Mouse (Mus musculus): Measurements from ENCODE around the gene Jph4. TPM values are rescaled to one million over a fixed set of nuclear protein-coding genes. Genes with fewer than 3 reads are reported as not detected.
A peak's percentile ranks its signal among the peaks of the same experiment; 100 is the strongest.

The Jph4 gene
- polyA plus RNA-seq, 1 experiment from 2014 or later, result 19.9 TPM

DNA sequence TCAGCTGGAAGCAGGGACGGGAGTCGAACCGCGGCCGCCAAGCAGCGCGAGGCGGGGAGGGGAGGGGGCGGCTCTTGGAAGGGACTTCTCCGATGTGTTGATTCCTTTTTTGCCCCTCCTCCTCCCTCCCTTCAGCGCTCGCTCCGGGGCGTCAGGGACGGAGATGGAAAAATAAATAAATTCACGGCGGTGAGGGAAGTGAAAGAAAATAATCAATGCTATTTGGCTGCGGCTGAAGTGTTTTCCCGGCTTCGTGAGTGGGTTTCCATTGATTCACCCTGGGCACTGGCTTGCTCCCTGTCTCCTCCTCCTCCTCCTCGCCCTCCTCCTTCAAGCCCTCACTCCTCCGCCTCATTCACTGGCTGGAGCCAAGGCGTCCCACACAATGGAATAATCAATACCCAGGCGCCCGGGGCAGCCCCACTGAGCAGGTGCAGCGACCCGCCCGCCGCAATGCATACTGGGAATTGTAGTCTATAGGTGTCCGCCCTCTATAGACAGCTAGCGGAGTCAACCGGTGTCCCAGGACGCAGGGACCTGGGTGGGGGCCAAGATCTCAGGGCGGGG lies 24.6 kb downstream of the Jph4 start, which contains the start of gene Zfhx2:
Gene Zfhx2, minus strand, starts transcription at position 314 of the 567 bp plus-strand sequence.
- Histone ChIP-seq H3K4me3 (replicated peaks) (peak within 1 kb of the TSS; percentile 73), H3K9ac (replicated peaks) (peak within 1 kb of the TSS; percentile 95), H3K27me3 (0 out of 2 replicates have a peak, but pooled peaks cover 4% of the 10 kb centered on the region), H3K9me3 (no peaks in the 10 kb centered on the region), H3K27ac (peak within 1 kb of the TSS; percentile 93), H3K4me2 (replicated peaks) (peak within 1 kb of the TSS; percentile 95), H3K4me1 (replicated peaks) (peaks cover 72% of the 10 kb centered on the region), H3K36me3 (no peaks in the 10 kb centered on the region)
- under 1% methylated on average over 34 of the region's 34 CpGs for WGBS
- ATAC-seq, result peak; percentile 93

DNA sequence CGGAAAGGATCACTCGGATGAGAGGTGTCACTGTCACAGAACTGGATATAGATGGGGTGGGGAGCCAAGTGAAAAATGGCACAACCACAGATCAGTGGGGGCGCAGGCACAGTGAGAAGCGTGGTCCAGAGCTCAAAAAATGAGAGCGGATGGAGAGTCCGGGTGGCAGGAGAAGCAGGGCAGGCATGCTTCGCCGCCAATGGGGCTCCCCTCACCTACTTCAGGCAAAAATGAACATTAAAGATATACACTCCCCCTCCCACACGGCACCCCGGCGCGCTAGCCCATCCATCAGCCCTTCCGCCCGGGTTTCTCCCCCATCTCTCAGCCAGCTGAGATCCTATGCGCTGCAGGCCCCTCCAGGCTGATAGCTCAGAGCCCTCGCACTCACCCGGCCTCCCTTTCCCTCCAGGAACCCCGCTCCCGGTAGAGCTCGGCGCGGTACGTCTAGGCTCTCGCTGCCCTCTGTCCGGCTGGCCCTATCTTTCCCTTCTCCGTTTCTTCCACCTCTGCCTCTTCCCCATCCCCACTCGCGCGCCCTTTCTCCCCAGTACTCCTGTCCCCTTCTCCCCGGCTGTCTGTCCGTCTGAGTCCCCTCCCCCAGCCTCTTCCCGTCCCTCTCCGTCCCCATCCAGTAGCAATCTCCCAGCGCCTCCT lies 25.4 kb downstream of the Jph4 start:
- Histone ChIP-seq H3K4me1 (replicated peaks) (peaks cover 72% of the 10 kb centered on the region), H3K4me2 (replicated peaks) (peak overlapping the region; percentile 95), H3K27ac (peak overlapping the region; percentile 93), H3K9me3 (no peaks in the 10 kb centered on the region), H3K27me3 (0 out of 2 replicates have a peak, but pooled peaks cover 4% of the 10 kb centered on the region), H3K36me3 (no peaks in the 10 kb centered on the region), H3K4me3 (replicated peaks) (peak overlapping the region; percentile 73), H3K9ac (replicated peaks) (peak overlapping the region; percentile 95)
- ATAC-seq, result peak; percentile 12; the same call in 1 of the 2 replicates
- WGBS, result 2% methylated on average over 34 of the region's 34 CpGs

DNA sequence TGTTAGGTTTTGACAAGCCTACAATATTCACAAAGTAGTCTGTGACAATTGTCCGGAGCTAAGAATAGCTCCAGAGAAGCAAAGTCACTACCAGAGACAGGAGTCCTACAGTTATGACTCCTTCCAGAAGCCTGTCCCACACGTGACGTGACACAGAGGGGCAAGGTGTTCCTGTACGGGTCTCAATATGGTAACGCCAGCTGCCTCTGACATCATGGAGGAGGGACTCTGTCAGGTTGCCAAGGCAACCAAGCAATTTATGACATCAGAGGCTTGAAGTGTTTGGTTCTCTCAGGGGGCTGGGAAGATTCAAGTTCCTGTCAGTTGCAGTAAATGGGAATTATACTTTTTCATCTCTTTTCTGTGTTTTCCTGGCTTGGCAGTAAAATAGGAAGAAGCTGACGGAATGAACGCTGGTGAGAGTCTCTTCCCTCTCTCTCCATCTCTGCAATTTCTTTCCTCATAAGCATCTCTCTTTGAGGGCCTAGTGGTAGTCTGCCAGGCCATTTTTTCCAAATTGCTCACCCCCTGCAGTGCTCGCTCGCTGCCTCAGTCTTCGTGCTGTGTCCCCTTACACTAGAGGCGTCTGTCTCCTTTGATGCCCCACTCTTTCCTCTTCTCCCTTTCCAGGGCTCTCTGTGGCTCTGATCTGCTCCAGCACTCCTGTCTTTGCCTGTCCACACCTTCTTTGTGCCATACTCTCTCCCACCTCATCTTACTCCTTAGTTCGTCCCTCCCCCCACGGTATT lies 27.4 kb downstream of the Jph4 start:
- peaks cover 70% of the 10 kb centered on the region for H3K4me1 ChIP-seq (replicated peaks)
- peak overlapping the region; percentile 73 for H3K4me3 ChIP-seq (replicated peaks)
- 50% methylated on average over 13 of the region's 13 CpGs for WGBS
- 0 out of 2 replicates have a peak, but pooled peaks cover 4% of the 10 kb centered on the region for H3K27me3 ChIP-seq
- H3K4me2 ChIP-seq (replicated peaks), result peak overlapping the region; percentile 95
- no peak for ATAC-seq
- no peaks in the 10 kb centered on the region for H3K9me3 ChIP-seq
- peak overlapping the region; percentile 95 for H3K9ac ChIP-seq (replicated peaks)
- no peaks in the 10 kb centered on the region for H3K36me3 ChIP-seq
- H3K27ac ChIP-seq, result peak overlapping the region; percentile 61

DNA sequence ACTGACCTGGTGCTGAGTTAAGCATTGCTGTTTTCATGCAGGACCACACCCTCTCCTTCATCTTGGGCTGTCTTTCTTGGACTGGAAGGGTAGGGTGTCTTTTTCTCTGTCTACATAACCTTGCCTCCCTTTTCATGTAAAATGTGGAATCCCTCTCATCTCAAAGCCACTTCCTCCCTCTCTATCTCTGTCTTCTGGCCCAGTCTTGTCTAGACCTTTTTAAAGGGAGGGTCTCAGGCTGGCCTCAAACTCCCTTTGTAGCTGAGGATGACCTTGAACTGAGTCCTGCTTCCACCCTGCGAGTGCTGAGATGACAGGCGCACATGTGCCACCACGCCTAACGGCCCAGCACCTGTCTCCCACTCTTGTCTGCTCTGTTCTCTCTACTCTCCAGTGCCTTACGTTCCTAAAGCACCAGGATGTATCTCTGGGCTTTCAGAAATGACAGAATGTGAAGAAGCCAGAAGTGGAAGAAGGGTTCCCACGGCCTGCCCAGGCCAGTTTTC lies 30.7 kb downstream of the Jph4 start:
- peaks cover 82% of the 10 kb centered on the region for H3K4me1 ChIP-seq (replicated peaks)
- no peaks in the 10 kb centered on the region for H3K9me3 ChIP-seq
- no peak overlapping the region for H3K4me3 ChIP-seq (replicated peaks)
- no peaks in the 10 kb centered on the region for H3K36me3 ChIP-seq
- H3K9ac ChIP-seq (replicated peaks), result no peak overlapping the region
- 94% methylated on average over 6 of the region's 6 CpGs for WGBS
- no peak for ATAC-seq
- peak overlapping the region; percentile 71; the same call in 1 of the 2 replicates for H3K27ac ChIP-seq
- H3K4me2 ChIP-seq (replicated peaks), result no peak overlapping the region
- H3K27me3 ChIP-seq, result no peaks in the 10 kb centered on the region

DNA sequence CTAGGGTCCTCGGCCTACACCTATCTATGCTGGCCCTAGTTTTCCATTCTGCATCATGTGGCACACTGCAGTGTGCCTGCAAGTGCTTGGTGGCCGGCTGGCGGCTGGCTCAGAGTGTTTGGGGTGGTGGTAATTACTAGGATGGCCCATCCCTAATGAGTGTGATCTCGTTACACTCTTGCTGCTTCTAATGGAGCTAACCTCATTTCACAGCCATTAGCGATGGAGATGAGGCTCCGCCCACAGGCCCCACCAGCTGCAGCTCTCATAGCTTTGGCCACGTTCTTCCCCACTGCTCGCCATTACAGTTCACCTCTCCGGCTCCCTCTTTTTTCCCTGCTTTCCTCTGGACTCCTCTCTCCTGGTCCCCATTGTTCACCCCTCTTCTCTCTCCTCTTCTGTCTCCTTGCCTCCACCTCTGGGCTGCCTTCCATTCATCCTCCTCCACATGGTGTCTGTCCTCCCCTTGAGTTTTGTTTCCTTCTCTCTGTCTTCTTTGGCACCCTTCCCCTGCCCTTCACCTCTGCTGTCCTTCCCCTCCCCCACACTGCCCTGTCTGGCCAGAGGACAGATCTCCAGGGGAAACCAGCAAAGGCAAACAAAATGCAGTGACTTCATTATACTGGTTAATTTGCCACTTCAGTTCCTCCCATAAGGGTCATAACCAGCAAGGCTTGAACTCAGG lies 31.3 kb downstream of the Jph4 start:
- Histone ChIP-seq H3K9ac (replicated peaks) (no peak overlapping the region), H3K27me3 (no peaks in the 10 kb centered on the region), H3K9me3 (no peaks in the 10 kb centered on the region), H3K27ac (peak overlapping the region; percentile 71), H3K4me2 (replicated peaks) (no peak overlapping the region), H3K36me3 (no peaks in the 10 kb centered on the region), H3K4me3 (replicated peaks) (no peak overlapping the region), H3K4me1 (replicated peaks) (peaks cover 78% of the 10 kb centered on the region)
- peak; percentile 62 for ATAC-seq
- WGBS, result 44% methylated on average over 9 of the region's 9 CpGs

DNA sequence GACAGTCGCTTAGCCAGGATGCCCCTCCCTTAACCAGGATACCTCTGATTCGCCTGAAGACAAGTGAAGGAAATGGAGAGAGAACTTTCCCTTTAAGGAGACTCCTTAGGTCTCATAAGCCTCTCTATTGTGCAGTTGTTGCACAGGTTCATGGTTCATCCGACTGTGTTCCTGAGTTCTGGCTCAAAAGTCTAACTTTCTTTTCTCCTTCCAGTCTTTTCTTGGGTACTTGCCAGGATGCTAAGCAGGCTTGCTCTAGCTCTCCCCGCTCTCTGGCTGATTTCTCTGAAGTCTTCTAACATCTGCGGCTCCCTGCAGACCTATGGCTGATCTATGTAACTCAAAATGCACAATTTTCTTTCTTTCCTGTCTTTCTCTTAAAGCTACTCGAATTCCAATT lies 33.3 kb downstream of the Jph4 start:
- H3K27me3 ChIP-seq, result no peaks in the 10 kb centered on the region
- peaks cover 75% of the 10 kb centered on the region for H3K4me1 ChIP-seq (replicated peaks)
- H3K9ac ChIP-seq (replicated peaks), result no peak overlapping the region
- H3K4me2 ChIP-seq (replicated peaks), result no peak overlapping the region
- ATAC-seq, result no peak
- no peaks in the 10 kb centered on the region for H3K9me3 ChIP-seq
- H3K4me3 ChIP-seq (replicated peaks), result no peak overlapping the region
- 82% methylated on average over 6 of the region's 6 CpGs for WGBS
- no peaks in the 10 kb centered on the region for H3K36me3 ChIP-seq
- H3K27ac ChIP-seq, result no peak overlapping the region

DNA sequence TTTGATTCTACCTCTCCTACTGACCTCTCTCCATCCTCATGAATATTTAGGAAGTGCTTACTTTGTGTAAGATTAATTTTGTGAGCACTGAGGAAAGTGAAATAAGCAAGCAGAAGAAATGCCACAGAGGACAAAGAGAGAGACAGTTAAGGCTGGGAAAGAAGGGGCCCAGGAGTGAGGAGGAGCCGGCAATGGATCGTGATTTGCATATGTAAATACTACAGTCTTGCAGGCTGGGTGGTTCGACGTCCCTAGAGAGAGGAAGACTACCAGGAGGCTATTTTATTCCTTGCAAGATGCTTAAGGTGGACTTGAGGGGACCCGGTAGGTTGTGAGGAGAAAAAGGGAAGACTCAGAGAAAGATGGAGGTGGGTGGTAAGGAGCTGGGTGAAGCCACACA lies 35.6 kb downstream of the Jph4 start:
- Histone ChIP-seq H3K36me3 (no peaks in the 10 kb centered on the region), H3K9me3 (no peaks in the 10 kb centered on the region), H3K4me1 (replicated peaks) (peaks cover 75% of the 10 kb centered on the region), H3K27me3 (no peaks in the 10 kb centered on the region), H3K9ac (replicated peaks) (0 out of 2 replicates have a peak overlapping the region, but pooled peaks have one; percentile 19), H3K27ac (peak overlapping the region; percentile 30; the same call in 1 of the 2 replicates), H3K4me2 (replicated peaks) (0 out of 2 replicates have a peak overlapping the region, but pooled peaks have one; percentile 2), H3K4me3 (replicated peaks) (no peak overlapping the region)
- WGBS, result 32% methylated on average over 5 of the region's 5 CpGs
- ATAC-seq, result no peak

DNA sequence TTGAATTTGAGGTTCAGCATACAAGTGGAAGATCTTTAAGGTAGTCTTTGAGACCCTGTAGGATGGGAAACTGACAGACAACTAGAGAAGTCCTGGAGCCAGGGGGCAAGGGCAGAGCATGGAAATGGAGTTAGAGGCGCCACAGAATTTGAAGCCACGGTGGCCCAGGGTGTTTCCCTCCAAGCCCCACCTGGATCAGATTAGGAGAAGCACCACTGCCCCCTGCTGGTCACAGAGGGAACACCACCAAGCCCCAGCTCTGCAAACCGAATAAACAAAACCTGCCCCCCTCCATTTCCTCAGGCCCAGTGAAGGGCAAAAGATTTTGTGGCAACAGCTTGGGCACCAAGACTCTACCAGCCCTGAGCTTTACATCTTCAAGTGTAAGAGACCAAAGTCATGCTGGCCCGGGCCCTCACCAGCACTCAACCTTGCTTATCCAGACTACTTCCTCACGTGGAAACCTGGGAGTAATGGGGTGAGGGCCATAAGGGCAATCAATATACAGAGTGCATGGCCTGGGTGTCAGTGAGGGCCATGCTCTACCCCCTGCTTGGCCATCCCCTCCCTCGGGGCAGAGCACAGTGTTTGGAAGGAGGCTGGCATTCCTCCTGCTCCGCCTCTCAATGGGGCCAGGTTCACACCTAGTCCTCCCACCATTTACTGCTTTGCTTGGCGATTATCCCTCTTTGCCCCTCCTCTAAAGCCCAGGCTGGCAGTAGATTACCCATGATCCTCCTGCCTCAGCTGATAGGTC lies 37.3 kb downstream of the Jph4 start:
- Histone ChIP-seq H3K4me1 (replicated peaks) (peaks cover 65% of the 10 kb centered on the region), H3K4me2 (replicated peaks) (peak overlapping the region; percentile 47), H3K27ac (peak overlapping the region; percentile 92), H3K9me3 (no peaks in the 10 kb centered on the region), H3K36me3 (peaks cover 8% of the 10 kb centered on the region), H3K9ac (replicated peaks) (peak overlapping the region; percentile 61; the same call in 1 of the 2 replicates), H3K27me3 (no peaks in the 10 kb centered on the region), H3K4me3 (replicated peaks) (0 out of 2 replicates have a peak overlapping the region, but pooled peaks have one; percentile 3)
- peak; percentile 41 for ATAC-seq
- 24% methylated on average over 8 of the region's 8 CpGs for WGBS

DNA sequence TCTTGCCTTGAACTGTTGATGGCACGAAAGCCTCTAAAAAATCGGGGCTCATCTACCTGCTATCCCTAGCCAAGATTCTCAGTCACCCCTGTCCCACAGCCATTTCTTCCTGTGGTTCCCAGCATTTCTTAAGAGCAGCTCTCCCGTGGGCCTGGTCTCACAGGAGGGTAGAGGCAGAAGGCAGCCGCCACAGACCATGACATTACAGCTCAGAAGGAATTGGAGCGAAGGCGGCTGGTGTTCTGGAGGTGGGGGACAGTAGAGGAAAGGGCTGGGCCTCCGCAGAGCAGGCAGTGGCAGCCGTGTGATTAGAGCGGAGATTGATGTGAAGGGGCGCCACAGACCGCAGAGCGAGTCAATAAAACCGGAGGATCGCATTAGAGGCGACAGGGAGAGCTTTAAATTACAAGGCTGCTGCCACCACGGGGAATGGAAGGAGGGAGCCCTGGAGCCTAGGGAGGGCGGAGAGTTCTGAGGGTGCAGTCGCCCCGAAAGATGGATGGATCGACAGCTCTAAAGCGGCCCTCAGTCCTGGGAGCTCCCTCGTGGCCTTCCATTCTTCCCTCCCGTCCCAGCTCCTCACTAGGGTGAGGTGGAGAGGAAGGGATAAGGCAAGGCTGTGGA lies 38.3 kb downstream of the Jph4 start:
- peak; percentile 64 for ATAC-seq
- Histone ChIP-seq H3K36me3 (peaks cover 17% of the 10 kb centered on the region), H3K27ac (peak overlapping the region; percentile 92), H3K4me2 (replicated peaks) (peak overlapping the region; percentile 47), H3K9ac (replicated peaks) (peak overlapping the region; percentile 61), H3K4me1 (replicated peaks) (peaks cover 61% of the 10 kb centered on the region), H3K27me3 (no peaks in the 10 kb centered on the region), H3K9me3 (no peaks in the 10 kb centered on the region), H3K4me3 (replicated peaks) (peak overlapping the region; percentile 3; the same call in 1 of the 2 replicates)
- WGBS, result 3% methylated on average over 23 of the region's 23 CpGs

DNA sequence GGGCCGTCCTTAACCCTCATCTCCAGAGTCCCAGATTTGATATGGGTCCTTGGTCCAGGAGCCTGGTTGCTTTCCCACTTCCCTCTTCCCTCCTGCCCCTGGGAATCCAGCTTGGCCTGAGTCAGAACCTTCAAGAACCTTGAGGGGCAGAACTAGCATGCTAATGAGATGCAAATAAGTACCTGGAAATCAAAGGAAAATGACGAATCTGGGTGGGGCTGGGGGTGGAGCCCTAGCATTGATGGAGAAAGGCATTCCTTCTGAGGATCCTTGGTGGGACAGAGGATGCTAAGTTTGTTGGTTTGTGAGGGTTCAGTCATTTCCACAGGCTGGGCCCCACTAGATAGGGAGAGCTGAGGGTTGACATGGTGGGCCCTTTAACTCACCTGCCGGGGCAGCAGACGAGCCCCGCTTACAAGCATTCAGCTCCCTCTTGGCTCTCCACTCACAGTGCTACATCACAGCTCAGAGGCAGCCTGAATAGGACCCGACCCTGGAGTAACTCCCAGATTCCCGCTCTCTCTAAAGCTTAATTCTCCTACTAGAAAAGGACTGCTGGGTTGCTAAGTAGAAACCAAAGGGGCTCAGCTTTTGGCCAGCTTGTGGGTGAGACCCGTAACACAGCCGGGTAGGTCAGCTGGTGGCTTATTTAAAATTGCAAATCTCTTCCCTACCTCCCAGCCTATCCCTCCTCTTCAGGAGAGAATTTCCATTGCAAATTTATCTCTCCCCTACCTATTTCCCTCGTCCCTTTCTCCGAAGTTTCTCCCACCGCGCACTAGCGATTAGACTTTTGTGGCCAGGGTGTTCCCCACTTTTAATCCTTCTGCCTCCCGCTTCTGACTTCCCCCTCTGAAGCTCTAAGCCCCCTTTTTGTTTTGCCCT lies 39.0 kb downstream of the Jph4 start:
- H3K4me1 ChIP-seq (replicated peaks), result peaks cover 61% of the 10 kb centered on the region
- peak overlapping the region; percentile 61; the same call in 1 of the 2 replicates for H3K9ac ChIP-seq (replicated peaks)
- H3K27ac ChIP-seq, result peak overlapping the region; percentile 92
- H3K9me3 ChIP-seq, result no peaks in the 10 kb centered on the region
- H3K36me3 ChIP-seq, result peaks cover 25% of the 10 kb centered on the region
- peak; percentile 53 for ATAC-seq
- no peaks in the 10 kb centered on the region for H3K27me3 ChIP-seq
- 5% methylated on average over 15 of the region's 15 CpGs for WGBS
- H3K4me2 ChIP-seq (replicated peaks), result peak overlapping the region; percentile 47
- H3K4me3 ChIP-seq (replicated peaks), result 0 out of 2 replicates have a peak overlapping the region, but pooled peaks have one; percentile 3

Measured in midbrain, embryonic 13.5 days (tissue).